ENCODE assay signal across 1 mouse cellular context in the genomic region with DNA sequence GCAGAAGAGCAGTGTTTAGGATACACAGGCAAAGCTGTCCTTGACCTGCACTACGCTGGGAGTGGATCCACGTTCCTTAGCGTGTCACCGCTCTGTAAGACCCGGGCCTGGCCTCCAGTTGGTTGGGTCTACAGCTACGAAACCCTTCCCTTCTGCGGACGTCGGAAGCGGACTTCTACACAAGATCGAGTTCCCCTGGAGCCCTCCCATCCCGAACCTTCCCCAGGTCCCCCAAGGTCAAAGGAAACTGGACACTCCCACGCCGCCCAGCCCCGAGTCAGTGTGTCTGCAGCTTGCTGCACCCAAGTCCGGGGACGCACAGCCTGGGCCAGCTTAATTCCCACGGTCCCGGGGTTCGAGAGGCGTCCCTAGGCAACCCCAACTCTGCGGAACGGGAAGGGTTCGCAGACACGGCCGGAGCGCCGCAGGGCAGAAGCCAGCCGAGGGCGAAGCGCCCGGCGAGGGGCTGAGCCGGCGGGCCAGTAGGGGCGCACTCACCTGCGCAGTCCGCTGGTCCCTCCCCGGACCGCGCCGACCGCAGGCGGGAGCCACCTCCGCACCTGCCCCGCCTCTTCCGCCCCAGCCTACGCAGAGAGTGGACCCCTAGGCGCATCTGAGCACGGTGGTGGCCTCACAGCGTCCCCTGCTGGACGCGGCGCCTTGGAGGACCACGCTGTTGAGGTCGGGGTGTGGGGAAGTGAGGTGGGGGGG.
A peak's percentile ranks its signal among the peaks of the same experiment; 100 is the strongest.
TF ChIP-seq lines count a peak whose summit lies in the region.

Gene 1700021F05Rik, minus strand, starts transcription at position 553 of the 711 bp plus-strand sequence.

TF ChIP-seq in MEL, 35 proteins besides CTCF, POLR2A, EP300 and RAD21 (continued from another document):
- TF ChIP-seq NRF1 (IDR thresholded peaks at IDR 0.05; ENCODE audit: insufficient read depth, low read depth, low read length, poor library complexity, severe bottlenecking): peak; percentile 68
- no peak; the same call in 1 of the 2 replicates for TF ChIP-seq ZMIZ1 (IDR thresholded peaks at IDR 0.05; ENCODE audit: low read depth, low read length)
- TF ChIP-seq CHD2 (IDR thresholded peaks at IDR 0.05; ENCODE audit: low read length): no peak
- TF ChIP-seq BHLHE40 (IDR thresholded peaks at IDR 0.05; ENCODE audit: borderline replicate concordance, low read depth, low read length): peak; percentile 4; the same call in 1 of the 2 replicates
- TF ChIP-seq MXI1 (IDR thresholded peaks at IDR 0.05; ENCODE audit: low read depth, low read length): peak; percentile 54; the same call in 1 of the 2 replicates
- no peak for TF ChIP-seq TAL1 (IDR thresholded peaks at IDR 0.05; ENCODE audit: low read length)
- no peak for TF ChIP-seq GATA1 (IDR thresholded peaks at IDR 0.05; ENCODE audit: low read depth, low read length)
- TF ChIP-seq UBTF (IDR thresholded peaks at IDR 0.05; ENCODE audit: borderline replicate concordance, insufficient read depth, low read depth, low read length): 0 out of 2 replicates have a peak, but pooled peaks have one; percentile 61
- peak; percentile 56; the same call in 1 of the 2 replicates for TF ChIP-seq ETS1 (IDR thresholded peaks at IDR 0.05; ENCODE audit: low read depth, low read length)
TF ChIP-seq in MEL: peak in this region for 16.
